Mouse (Mus musculus) liver, adult 2 months (tissue): ENCODE results near the gene Tcl1b3. TPM values are rescaled to one million over a fixed set of nuclear protein-coding genes. Genes with fewer than 3 reads are reported as not detected.

Experiments used
- DNase-seq: peaks from one replicate; pipeline ENCODE4 v3.0.0-alpha.2; 2011; ENCODE audit warnings: low read depth, low spot score; ENCODE audit errors: extremely low read depth
- H3K27ac ChIP-seq: fragments of 200-500 bp; replicated peaks from 2 replicates; pipeline ENCODE4 v1.5.1; 2012; ENCODE audit warnings: low read depth, mild to moderate bottlenecking, control low read depth, inconsistent platforms, low read length; ENCODE audit not compliant: insufficient read depth
- H3K27me3 ChIP-seq: fragments of 200-500 bp; 2 replicates; pipeline ENCODE4 v1.6.1; 2012; ENCODE audit warnings: mild to moderate bottlenecking, moderate library complexity, low read length, inconsistent platforms; ENCODE audit not compliant: control insufficient read depth, insufficient read depth
- H3K36me3 ChIP-seq: fragments of 200-500 bp; 2 replicates; pipeline ENCODE4 v1.6.1; 2012; ENCODE audit warnings: low read length, inconsistent platforms; ENCODE audit not compliant: control insufficient read depth, insufficient read depth
- H3K4me1 ChIP-seq: fragments of 200-500 bp; 2 replicates; pipeline ENCODE4 v1.6.1; 2011; ENCODE audit warnings: low read length; ENCODE audit not compliant: control insufficient read depth, insufficient read depth
- H3K4me3 ChIP-seq: fragments of 200-500 bp; 2 replicates; pipeline ENCODE4 v1.5.1; 2011; ENCODE audit warnings: low read depth, mild to moderate bottlenecking, control low read depth, low read length, moderate library complexity; ENCODE audit not compliant: insufficient read depth
- H3K79me2 ChIP-seq: fragments of 200-500 bp; 2 replicates; pipeline ENCODE4 v1.6.1; 2012; ENCODE audit warnings: inconsistent platforms, mild to moderate bottlenecking, low read length, moderate library complexity; ENCODE audit not compliant: control insufficient read depth, insufficient read depth
- H3K9ac ChIP-seq: fragments of 200-500 bp; 2 replicates; pipeline ENCODE4 v1.6.1; 2012; ENCODE audit warnings: low read depth, mild to moderate bottlenecking, control low read depth, inconsistent platforms, low read length
- CTCF ChIP-seq: fragments of 200-500 bp; IDR thresholded peaks from 2 replicates; pipeline ENCODE4 v1.5.1; 2011; ENCODE audit warnings: low read depth, low read length, control low read depth
- POLR2A ChIP-seq: fragments of 200-500 bp; IDR thresholded peaks from 2 replicates; pipeline ENCODE4 v1.6.1; 2011; ENCODE audit warnings: low read length, control low read depth; ENCODE audit not compliant: insufficient read depth; ENCODE audit errors: extremely low read depth
- WGBS: fragments of 180-500 bp; shearing (Covaris S2); methylation state at CpG from one replicate; pipeline ENCODE4 v1.1.7; 2018; 5-methylcytosine and 5-hydroxymethylcytosine counted together
- polyA plus RNA-seq: library from polyadenylated mRNA; depleted of rRNA; stranded (reverse); fragments of >200 nt; gene quantifications from 2 replicates; pipeline ENCODE4 v1.2.3, GENCODE M21; 2012; rRNA removed
- total RNA-seq: library from RNA; depleted of rRNA; stranded (reverse); fragments of >200 nt; gene quantifications from 2 replicates; pipeline ENCODE4 v1.2.3, GENCODE M21; 2014; rRNA removed

Gene Tcl1b3
- total and polyA plus RNA-seq, 2 experiments = not detected

GRCm38 (mm10) chr12:105239060-105239459 is 48.2 kb downstream of the Tcl1b3 start:
- Histone ChIP-seq H3K9ac (no peak overlapping the region), H3K4me1 (no peaks in the 10 kb centered on the region), H3K27ac (no peak overlapping the region), H3K36me3 (no peaks in the 10 kb centered on the region), H3K4me3 (no peak overlapping the region), H3K27me3 (no peaks in the 10 kb centered on the region), H3K79me2 (no peaks in the 10 kb centered on the region)
- DNase-seq = no peak
- no peak for TF ChIP-seq POLR2A
- no peak for TF ChIP-seq CTCF
- WGBS = 80% methylated on average over 9 of the region's 9 CpGs

Other genes with a start within 250 kb of the Tcl1b3 start
- gene Syne3, start 181.2 kb upstream of the Tcl1b3 start, total RNA-seq = 3.8 and 4.8 TPM in 2 replicates
- 0.81 and 1.6 TPM in 2 replicates for gene Syne3, start 181.2 kb upstream of the Tcl1b3 start, polyA plus RNA-seq
- 43.0 and 45.5 TPM in 2 replicates for gene Glrx5, start 158.4 kb upstream of the Tcl1b3 start, total RNA-seq
- gene Glrx5, start 158.4 kb upstream of the Tcl1b3 start, polyA plus RNA-seq = 144 and 157 TPM in 2 replicates
- gene Tcl1b2, start 45.0 kb upstream of the Tcl1b3 start, total RNA-seq = not detected in 2 replicates
- gene Tcl1b2, start 45.0 kb upstream of the Tcl1b3 start, polyA plus RNA-seq = not detected in 2 replicates
- gene Tcl1b1, start 31.4 kb upstream of the Tcl1b3 start, total RNA-seq = not detected in 2 replicates
- not detected in 2 replicates for gene Tcl1b1, start 31.4 kb upstream of the Tcl1b3 start, polyA plus RNA-seq
- gene Tcl1b5, start 14.7 kb upstream of the Tcl1b3 start, total RNA-seq = not detected in 2 replicates
- not detected in 2 replicates for gene Tcl1b5, start 14.7 kb upstream of the Tcl1b3 start, polyA plus RNA-seq
- not detected in 2 replicates for gene Tcl1b4, start 10.9 kb downstream of the Tcl1b3 start, total RNA-seq
- gene Tcl1b4, start 10.9 kb downstream of the Tcl1b3 start, polyA plus RNA-seq = not detected in 2 replicates
- not detected in 2 replicates for gene Tcl1, start 31.8 kb downstream of the Tcl1b3 start, total RNA-seq
- gene Tcl1, start 31.8 kb downstream of the Tcl1b3 start, polyA plus RNA-seq = not detected in 2 replicates
- not detected in 2 replicates for gene Tunar, start 142.8 kb downstream of the Tcl1b3 start, total RNA-seq
- not detected in 2 replicates for gene Tunar, start 142.8 kb downstream of the Tcl1b3 start, polyA plus RNA-seq